Mouse (Mus musculus) neural tube, embryonic 13.5 days (tissue): ENCODE data around the gene Arhgap42. TPM values are rescaled to one million over a fixed set of nuclear protein-coding genes. Genes with fewer than 3 reads are reported as not detected.

Experiments used
- ATAC-seq: fragments of 200-750 bp; cut with Nextera tagmentation; 2 replicates; pipeline ENCODE4 v1.8.0; 2017; ENCODE audit warnings: low read depth, mild to moderate bottlenecking, moderate TSS enrichment, moderate library complexity
- H3K27ac ChIP-seq: fragments of 300-500 bp; sonication (generic); replicated peaks from 2 replicates; pipeline ENCODE4 v1.5.1; 2015; ENCODE audit warnings: moderate library complexity, mild to moderate bottlenecking, inconsistent platforms
- H3K27me3 ChIP-seq: fragments of 300-500 bp; sonication (generic); 2 replicates; pipeline ENCODE4 v1.6.1; 2015; ENCODE audit warnings: mild to moderate bottlenecking, inconsistent platforms
- H3K36me3 ChIP-seq: fragments of 300-500 bp; sonication (generic); 2 replicates; pipeline ENCODE4 v1.6.1; 2015; ENCODE audit warnings: mild to moderate bottlenecking, inconsistent platforms
- H3K4me1 ChIP-seq: fragments of 300-500 bp; sonication (generic); replicated peaks from 2 replicates; pipeline ENCODE4 v1.6.1; 2015; ENCODE audit warnings: inconsistent platforms
- H3K4me2 ChIP-seq: fragments of 300-500 bp; sonication (generic); 2 replicates; pipeline ENCODE4 v1.6.1; 2015; ENCODE audit warnings: inconsistent platforms, mild to moderate bottlenecking, moderate library complexity
- H3K4me3 ChIP-seq: fragments of 300-500 bp; sonication (generic); 2 replicates; pipeline ENCODE4 v1.5.1; 2015; ENCODE audit warnings: mild to moderate bottlenecking, inconsistent platforms
- H3K9ac ChIP-seq: fragments of 300-500 bp; sonication (generic); 2 replicates; pipeline ENCODE4 v1.6.1; 2015; ENCODE audit warnings: moderate library complexity, mild to moderate bottlenecking, inconsistent platforms
- H3K9me3 ChIP-seq: fragments of 300-500 bp; sonication (generic); 2 replicates; pipeline ENCODE4 v1.6.1; 2016; ENCODE audit warnings: inconsistent platforms
- WGBS: fragments of 180-500 bp; shearing (Covaris S2); methylation state at CpG from one replicate; pipeline ENCODE4 v1.1.7; 2015; 5-methylcytosine and 5-hydroxymethylcytosine counted together
- polyA plus RNA-seq: library from polyadenylated mRNA; unstranded; fragments of >200 nt; fragmentation: Nextera tagmentation; extraction: Ambion mirVana; gene quantifications from 2 replicates; pipeline ENCODE4 v1.2.1, GENCODE M21; 2015

Gene Arhgap42
- polyA plus RNA-seq, 1 experiment from 2014 or later = 25.8 TPM

- Histone ChIP-seq H3K36me3 (no peaks in the 10 kb centered on the region), H3K4me2 (no peak overlapping the region), H3K4me1 (peaks cover 8% of the 10 kb centered on the region), H3K9ac (no peak overlapping the region), H3K27me3 (no peaks in the 10 kb centered on the region), H3K4me3 (no peak overlapping the region), H3K27ac (no peak overlapping the region), H3K9me3 (no peaks in the 10 kb centered on the region)
- ATAC-seq = no peak
- 43% methylated on average over 4 of the region's 4 CpGs for WGBS
These were observed 111.7 kb downstream of the Arhgap42 start for GRCm38 (mm10) chr9:9127041-9127755.

GRCm38 (mm10) chr9:9124156-9124555 is 114.7 kb downstream of the Arhgap42 start:
- Histone ChIP-seq H3K9ac (no peak overlapping the region), H3K27ac (no peak overlapping the region), H3K4me2 (no peak overlapping the region), H3K4me1 (peaks cover 8% of the 10 kb centered on the region), H3K9me3 (no peaks in the 10 kb centered on the region), H3K4me3 (no peak overlapping the region), H3K36me3 (no peaks in the 10 kb centered on the region), H3K27me3 (no peaks in the 10 kb centered on the region)
- ATAC-seq = no peak
- 81% methylated on average over 2 of the region's 2 CpGs for WGBS

DNA sequence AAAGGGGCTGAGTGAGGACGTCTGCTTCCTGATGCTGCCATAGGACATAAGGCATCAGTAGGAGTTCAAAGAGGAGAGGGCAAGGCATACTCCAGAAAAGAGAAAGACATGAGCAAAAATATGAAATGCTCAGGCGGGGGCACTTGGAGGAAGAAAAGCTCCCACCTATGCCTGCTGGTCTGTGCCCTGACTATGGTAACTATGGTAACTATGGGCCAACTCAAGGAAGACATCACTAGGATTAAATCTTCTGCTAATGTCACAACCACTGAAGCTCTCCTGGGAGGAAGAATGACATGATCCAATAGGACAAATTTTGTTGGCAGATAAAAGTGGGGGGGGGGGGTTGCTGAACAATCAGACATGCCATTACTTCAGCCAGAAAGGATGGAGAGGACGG is 124.6 kb downstream of the Arhgap42 start:
- Histone ChIP-seq H3K4me1 (no peaks in the 10 kb centered on the region), H3K36me3 (no peaks in the 10 kb centered on the region), H3K4me2 (no peak overlapping the region), H3K9me3 (no peaks in the 10 kb centered on the region), H3K27me3 (no peaks in the 10 kb centered on the region), H3K9ac (no peak overlapping the region), H3K4me3 (no peak overlapping the region), H3K27ac (no peak overlapping the region)
- ATAC-seq = no peak
- WGBS = 74% methylated on average over 3 of the region's 3 CpGs

GRCm38 (mm10) chr9:9113847-9114246 is 125.1 kb downstream of the Arhgap42 start:
- Histone ChIP-seq H3K4me3 (no peak overlapping the region), H3K9ac (no peak overlapping the region), H3K27me3 (no peaks in the 10 kb centered on the region), H3K27ac (no peak overlapping the region), H3K4me1 (no peaks in the 10 kb centered on the region), H3K9me3 (no peaks in the 10 kb centered on the region), H3K36me3 (no peaks in the 10 kb centered on the region), H3K4me2 (no peak overlapping the region)
- 88% methylated on average over 1 of the region's 1 CpGs for WGBS
- no peak for ATAC-seq

- Histone ChIP-seq H3K4me3 (no peak overlapping the region), H3K27ac (no peak overlapping the region), H3K9ac (no peak overlapping the region), H3K4me1 (no peaks in the 10 kb centered on the region), H3K27me3 (no peaks in the 10 kb centered on the region), H3K4me2 (no peak overlapping the region), H3K9me3 (no peaks in the 10 kb centered on the region), H3K36me3 (no peaks in the 10 kb centered on the region)
- no peak for ATAC-seq
- 86% methylated on average over 4 of the region's 4 CpGs for WGBS
These were observed 126.0 kb downstream of the Arhgap42 start for GRCm38 (mm10) chr9:9112921-9113320.

DNA sequence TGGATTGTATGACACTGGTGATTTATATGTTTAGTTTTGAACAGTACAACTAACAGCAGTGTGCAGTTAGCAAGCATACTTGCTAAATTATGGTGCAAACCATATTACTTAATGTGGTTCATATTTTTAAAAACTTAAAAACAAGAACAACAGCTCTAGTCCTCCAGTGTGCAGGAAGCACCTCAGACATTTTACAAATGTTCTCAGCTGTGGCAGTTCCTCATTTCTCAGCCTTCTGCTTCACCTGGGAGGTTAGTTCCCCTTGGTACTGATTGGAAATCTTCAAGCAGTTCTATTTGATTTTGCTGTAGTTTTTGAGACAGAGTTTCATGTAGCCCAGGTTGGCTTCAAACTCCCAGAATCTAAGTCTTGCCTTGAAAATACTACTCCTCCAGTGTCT is 131.2 kb downstream of the Arhgap42 start:
- no peak overlapping the region for H3K27ac ChIP-seq
- no peak for ATAC-seq
- no peak overlapping the region for H3K4me3 ChIP-seq
- no peaks in the 10 kb centered on the region for H3K9me3 ChIP-seq
- H3K36me3 ChIP-seq = no peaks in the 10 kb centered on the region
- no peaks in the 10 kb centered on the region for H3K27me3 ChIP-seq
- no peak overlapping the region for H3K4me2 ChIP-seq
- no peaks in the 10 kb centered on the region for H3K4me1 ChIP-seq
- H3K9ac ChIP-seq = no peak overlapping the region

- Histone ChIP-seq H3K9me3 (no peaks in the 10 kb centered on the region), H3K9ac (no peak overlapping the region), H3K36me3 (no peaks in the 10 kb centered on the region), H3K4me2 (no peak overlapping the region), H3K27ac (no peak overlapping the region), H3K4me1 (no peaks in the 10 kb centered on the region), H3K27me3 (no peaks in the 10 kb centered on the region), H3K4me3 (no peak overlapping the region)
- WGBS = 66% methylated on average over 3 of the region's 3 CpGs
- ATAC-seq = no peak
These were observed 134.1 kb downstream of the Arhgap42 start for GRCm38 (mm10) chr9:9104761-9105160.

GRCm38 (mm10) chr9:9102158-9102514 is 136.8 kb downstream of the Arhgap42 start:
- no peaks in the 10 kb centered on the region for H3K27me3 ChIP-seq
- 92% methylated on average over 2 of the region's 2 CpGs for WGBS
- no peak for ATAC-seq
- H3K4me2 ChIP-seq = no peak overlapping the region
- H3K27ac ChIP-seq = no peak overlapping the region
- H3K9me3 ChIP-seq = no peaks in the 10 kb centered on the region
- H3K36me3 ChIP-seq = no peaks in the 10 kb centered on the region
- H3K4me1 ChIP-seq = no peaks in the 10 kb centered on the region
- H3K9ac ChIP-seq = no peak overlapping the region
- no peak overlapping the region for H3K4me3 ChIP-seq

- Histone ChIP-seq H3K27ac (no peak overlapping the region), H3K4me1 (no peaks in the 10 kb centered on the region), H3K36me3 (no peaks in the 10 kb centered on the region), H3K9me3 (no peaks in the 10 kb centered on the region), H3K4me2 (no peak overlapping the region), H3K9ac (no peak overlapping the region), H3K27me3 (no peaks in the 10 kb centered on the region), H3K4me3 (no peak overlapping the region)
- 73% methylated on average over 12 of the region's 12 CpGs for WGBS
- ATAC-seq = no peak
These were observed 137.3 kb downstream of the Arhgap42 start for GRCm38 (mm10) chr9:9101482-9102157.

- no peaks in the 10 kb centered on the region for H3K36me3 ChIP-seq
- no peak overlapping the region for H3K4me2 ChIP-seq
- H3K9ac ChIP-seq = no peak overlapping the region
- ATAC-seq = no peak
- no peak overlapping the region for H3K4me3 ChIP-seq
- H3K27me3 ChIP-seq = no peaks in the 10 kb centered on the region
- H3K4me1 ChIP-seq = no peaks in the 10 kb centered on the region
- WGBS = 88% methylated on average over 4 of the region's 4 CpGs
- no peaks in the 10 kb centered on the region for H3K9me3 ChIP-seq
- no peak overlapping the region for H3K27ac ChIP-seq
These were observed 137.8 kb downstream of the Arhgap42 start for GRCm38 (mm10) chr9:9101055-9101454.

DNA sequence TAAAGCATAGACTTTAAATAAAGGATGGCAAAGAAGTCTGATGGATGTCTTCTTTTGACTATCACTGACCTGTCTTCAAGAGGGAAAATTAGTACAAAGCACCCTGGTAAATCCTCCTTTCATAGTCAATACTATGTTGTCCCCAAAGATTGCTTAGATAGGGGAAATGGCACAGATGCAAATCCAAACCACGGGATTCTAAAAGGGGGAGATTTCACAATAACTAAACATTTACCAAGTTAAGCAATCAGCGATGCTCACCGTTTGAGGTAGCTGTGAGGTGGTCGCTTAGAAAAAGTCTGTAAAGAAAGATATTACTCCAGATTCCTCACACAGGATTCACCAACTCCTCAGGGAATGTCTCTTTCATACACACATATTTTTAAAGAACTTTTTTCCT is 141.1 kb downstream of the Arhgap42 start:
- no peak for ATAC-seq
- Histone ChIP-seq H3K4me3 (no peak overlapping the region), H3K27me3 (no peaks in the 10 kb centered on the region), H3K9me3 (no peaks in the 10 kb centered on the region), H3K4me1 (no peaks in the 10 kb centered on the region), H3K27ac (no peak overlapping the region), H3K9ac (no peak overlapping the region), H3K36me3 (no peaks in the 10 kb centered on the region), H3K4me2 (no peak overlapping the region)
- 94% methylated on average over 4 of the region's 4 CpGs for WGBS

DNA sequence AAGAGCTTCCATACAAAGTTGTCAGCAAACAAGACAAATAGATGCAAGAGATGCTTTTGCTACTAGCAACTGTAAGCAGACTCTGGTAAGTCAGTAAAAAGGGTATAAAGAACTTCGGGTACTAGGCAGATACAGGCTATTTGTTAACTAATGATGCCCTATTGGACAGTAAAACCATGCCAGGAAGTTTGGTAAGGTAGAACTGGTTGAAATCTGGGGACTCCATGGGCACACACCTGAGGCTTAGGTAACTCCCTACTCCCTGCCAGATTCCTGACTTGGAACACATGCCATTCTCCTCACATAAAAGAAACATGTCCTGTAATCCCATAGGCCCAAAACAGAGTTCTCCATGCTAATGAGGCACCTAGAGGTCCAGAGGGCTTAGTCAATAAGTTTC is 142.1 kb downstream of the Arhgap42 start:
- H3K27me3 ChIP-seq = no peaks in the 10 kb centered on the region
- H3K36me3 ChIP-seq = no peaks in the 10 kb centered on the region
- 77% methylated on average over 1 of the region's 1 CpGs for WGBS
- H3K27ac ChIP-seq = no peak overlapping the region
- H3K9me3 ChIP-seq = no peaks in the 10 kb centered on the region
- no peak overlapping the region for H3K9ac ChIP-seq
- ATAC-seq = no peak
- H3K4me2 ChIP-seq = no peak overlapping the region
- no peaks in the 10 kb centered on the region for H3K4me1 ChIP-seq
- H3K4me3 ChIP-seq = no peak overlapping the region

GRCm38 (mm10) chr9:9093096-9093495 is 145.8 kb downstream of the Arhgap42 start:
- no peak overlapping the region for H3K4me2 ChIP-seq
- no peak overlapping the region for H3K4me3 ChIP-seq
- no peaks in the 10 kb centered on the region for H3K9me3 ChIP-seq
- 46% methylated on average over 1 of the region's 1 CpGs for WGBS
- H3K9ac ChIP-seq = no peak overlapping the region
- no peaks in the 10 kb centered on the region for H3K36me3 ChIP-seq
- no peak for ATAC-seq
- H3K4me1 ChIP-seq = no peaks in the 10 kb centered on the region
- no peaks in the 10 kb centered on the region for H3K27me3 ChIP-seq
- no peak overlapping the region for H3K27ac ChIP-seq
